Mouse (Mus musculus) liver, postnatal 0 days (tissue): ENCODE results near the gene Pias3. TPM values are rescaled to one million over a fixed set of nuclear protein-coding genes. Genes with fewer than 3 reads are reported as not detected.

ENCODE experiments used
- ATAC-seq: fragments of 200-750 bp; cut with Nextera tagmentation; 2 replicates; pipeline ENCODE4 v1.8.0; 2017; ENCODE audit warnings: mild to moderate bottlenecking, moderate library complexity
- DNase-seq: peaks from one replicate; pipeline ENCODE4 v3.0.0-alpha.2; 2016
- H3K27ac ChIP-seq: fragments of 300-500 bp; sonication (generic); 2 replicates; pipeline ENCODE4 v1.5.1; 2014; ENCODE audit warnings: antibody characterized with exemption, moderate library complexity, mild to moderate bottlenecking, low read depth
- H3K27me3 ChIP-seq: fragments of 300-500 bp; sonication (generic); 2 replicates; pipeline ENCODE4 v1.6.1; 2014; ENCODE audit warnings: low read length, control low read depth, mixed read lengths; ENCODE audit not compliant: insufficient read depth
- H3K36me3 ChIP-seq: fragments of 300-500 bp; sonication (generic); replicated peaks from 2 replicates; pipeline ENCODE4 v1.6.1; 2014; ENCODE audit warnings: mild to moderate bottlenecking, control low read depth, low read length, moderate library complexity, mixed read lengths; ENCODE audit not compliant: insufficient read depth
- H3K4me1 ChIP-seq: fragments of 300-500 bp; sonication (generic); 2 replicates; pipeline ENCODE4 v1.6.1; 2014; ENCODE audit warnings: antibody characterized with exemption, mild to moderate bottlenecking, control low read depth; ENCODE audit not compliant: insufficient read depth
- H3K4me2 ChIP-seq: fragments of 300-500 bp; sonication (generic); 2 replicates; pipeline ENCODE4 v1.6.1; 2014; ENCODE audit warnings: low read depth, mild to moderate bottlenecking, low read length, moderate library complexity, mixed read lengths
- H3K4me3 ChIP-seq: fragments of 300-500 bp; sonication (generic); 2 replicates; pipeline ENCODE4 v1.5.1; 2014; ENCODE audit warnings: low read depth, low read length
- H3K9ac ChIP-seq: fragments of 300-500 bp; sonication (generic); replicated peaks from 2 replicates; pipeline ENCODE4 v1.6.1; 2014; ENCODE audit warnings: mild to moderate bottlenecking, moderate library complexity
- H3K9me3 ChIP-seq: fragments of 300-500 bp; sonication (generic); 2 replicates; pipeline ENCODE4 v1.6.1; 2016; ENCODE audit warnings: mild to moderate bottlenecking, control low read depth, low read length, mixed read lengths
- CTCF ChIP-seq: sonication (generic); IDR thresholded peaks from 2 replicates; pipeline ENCODE4 v1.5.1; 2016; ENCODE audit warnings: antibody characterized with exemption, low read depth
- EP300 ChIP-seq: IDR thresholded peaks from 2 replicates; pipeline ENCODE4 v1.6.1; 2016; ENCODE audit warnings: antibody characterized with exemption, low read depth, mild to moderate bottlenecking
- WGBS: fragments of 180-500 bp; shearing (Covaris S2); extraction: QIAGEN DNeasy Blood & Tissue Kit; methylation state at CpG from one replicate; pipeline ENCODE4 v1.1.7; 2014; ENCODE audit not compliant: insufficient replicate concordance; 5-methylcytosine and 5-hydroxymethylcytosine counted together
- polyA plus RNA-seq: library from polyadenylated mRNA; unstranded; fragments of >200 nt; fragmentation: Nextera tagmentation; extraction: Ambion mirVana; gene quantifications from 2 replicates; pipeline ENCODE4 v1.2.1, GENCODE M21; 2015

Pias3 gene
- polyA plus RNA-seq, 1 experiment from 2014 or later = 4.6 TPM

GRCm38 (mm10) chr3:96746829-96747228 is 50.6 kb downstream of the Pias3 start:
- Histone ChIP-seq H3K4me3 (no peak overlapping the region), H3K36me3 (no peaks in the 10 kb centered on the region), H3K9ac (no peak overlapping the region), H3K9me3 (no peaks in the 10 kb centered on the region), H3K4me2 (no peak overlapping the region), H3K27me3 (no peaks in the 10 kb centered on the region), H3K27ac (no peak overlapping the region), H3K4me1 (peaks cover 3% of the 10 kb centered on the region; the same call in 1 of the 2 replicates)
- 43% methylated on average over 1 of the region's 1 CpGs for WGBS
- ATAC-seq (no peak), DNase-seq (no peak)
- TF ChIP-seq EP300 (no peak), CTCF (no peak)

Other genes starting within 250 kb of the Pias3 start
- gene BC107364, start 244.1 kb upstream of the Pias3 start, polyA plus RNA-seq = not detected in 2 replicates
- gene Hfe2, start 171.2 kb upstream of the Pias3 start, polyA plus RNA-seq = 19.2 and 21.8 TPM in 2 replicates
- gene Txnip, start 138.4 kb upstream of the Pias3 start, polyA plus RNA-seq = 65.3 and 72.4 TPM in 2 replicates
- gene Gm16253, start 119.4 kb upstream of the Pias3 start, polyA plus RNA-seq = not detected in 2 replicates
- 12.9 and 14.7 TPM in 2 replicates for gene Polr3gl, start 102.2 kb upstream of the Pias3 start, polyA plus RNA-seq
- not detected in 2 replicates for gene Ankrd34a, start 99.7 kb upstream of the Pias3 start, polyA plus RNA-seq
- gene Lix1l, start 95.2 kb upstream of the Pias3 start, polyA plus RNA-seq = 0.45 and 0.54 TPM in 2 replicates
- 54.6 and 56.5 TPM in 2 replicates for gene Rbm8a, start 66.5 kb upstream of the Pias3 start, polyA plus RNA-seq
- 24.1 and 24.4 TPM in 2 replicates for gene Pex11b, start 61.0 kb upstream of the Pias3 start, polyA plus RNA-seq
- gene Gm42957, start 60.9 kb upstream of the Pias3 start, polyA plus RNA-seq = not detected in 2 replicates
- 0.05 and 0.07 TPM in 2 replicates for gene Itga10, start 50.8 kb upstream of the Pias3 start, polyA plus RNA-seq
- 0.37 and 0.45 TPM in 2 replicates for gene Ankrd35, start 26.3 kb upstream of the Pias3 start, polyA plus RNA-seq
- 0.29 and 0.38 TPM in 2 replicates for gene Nudt17, start 12.2 kb downstream of the Pias3 start, polyA plus RNA-seq
- 10.4 and 11.6 TPM in 2 replicates for gene Polr3c, start 31.2 kb downstream of the Pias3 start, polyA plus RNA-seq
- gene Rnf115, start 31.3 kb downstream of the Pias3 start, polyA plus RNA-seq = 28.6 and 29.7 TPM in 2 replicates
- 49.4 and 57.7 TPM in 2 replicates for gene Pdzk1, start 132.9 kb downstream of the Pias3 start, polyA plus RNA-seq
- 0.78 and 0.89 TPM in 2 replicates for gene Cd160, start 133.0 kb downstream of the Pias3 start, polyA plus RNA-seq
- 1.4 TPM in 2 replicates for gene Gja5, start 208.3 kb downstream of the Pias3 start, polyA plus RNA-seq
- gene Gpr89, start 209.0 kb downstream of the Pias3 start, polyA plus RNA-seq = 20.0 and 21.1 TPM in 2 replicates
- gene Gja8, start 229.6 kb downstream of the Pias3 start, polyA plus RNA-seq = not detected in 2 replicates